Mouse (Mus musculus): ENCODE data around the gene Ggct. TPM values are rescaled to one million over a fixed set of nuclear protein-coding genes. Genes with fewer than 3 reads are reported as not detected.
A peak's percentile ranks its signal among the peaks of the same experiment; 100 is the strongest.
"Not testable (repeated sequence)": the region's sequence is repeated elsewhere in the genome, so short reads cannot be mapped to it uniquely, and the experiment has no call there.

Gene Ggct
- polyA plus RNA-seq, 1 experiment, result 8.8 TPM

DNA sequence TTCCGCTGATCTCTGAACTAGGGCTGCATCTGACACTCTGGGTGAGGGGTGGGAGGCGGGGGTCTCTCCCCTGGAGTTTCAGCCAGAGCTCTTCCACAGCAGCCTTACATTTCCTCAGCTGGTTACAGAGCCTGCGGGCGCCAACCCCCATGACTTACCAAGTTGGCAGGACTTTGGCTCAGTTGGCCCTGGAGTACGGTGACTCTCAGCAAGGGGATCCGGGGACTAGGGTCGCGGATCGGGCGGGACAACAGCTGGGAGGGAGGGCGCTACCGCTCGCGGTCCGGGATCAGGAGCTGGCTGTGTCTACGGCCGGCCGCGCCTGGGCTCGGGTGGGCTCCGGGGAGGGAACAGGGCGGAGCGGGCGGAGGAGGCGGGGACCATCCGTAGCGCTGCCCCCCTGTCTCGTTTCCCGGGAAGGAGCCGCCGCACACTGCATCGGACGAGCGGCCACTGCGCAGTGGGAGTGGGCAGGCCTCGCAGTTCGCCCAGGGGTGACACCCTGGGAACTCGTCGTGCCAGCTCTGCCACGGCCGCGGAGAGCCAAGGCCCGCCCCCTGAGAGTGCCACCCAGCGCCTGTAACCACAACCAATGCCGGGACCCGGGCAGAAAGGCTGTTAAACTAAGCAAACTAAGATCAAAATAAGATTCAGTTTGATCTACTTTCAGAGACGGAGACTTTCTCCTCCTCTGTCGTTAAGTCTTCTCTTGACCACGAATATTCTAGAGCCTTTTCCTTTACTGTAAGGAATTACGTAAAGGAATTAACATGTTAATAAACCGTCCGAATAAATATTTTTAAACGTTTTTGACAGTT is 20.4 kb downstream of the Ggct start, which contains the start of gene Nod1:
Nod1 (minus strand) TSS at position 502 of the 818 bp plus-strand sequence.
- Histone ChIP-seq H3K27ac (replicated peaks; ENCODE audit: low read depth, low read length) (peak within 1 kb of the TSS; percentile 90), H3K4me3 (ENCODE audit: insufficient read depth, low read depth, low read length) (peak within 1 kb of the TSS; percentile 69), H3K4me1 (ENCODE audit: control insufficient read depth, insufficient read depth, insufficient read length, low read length) (peaks cover 12% of the 10 kb centered on the region)

DNA sequence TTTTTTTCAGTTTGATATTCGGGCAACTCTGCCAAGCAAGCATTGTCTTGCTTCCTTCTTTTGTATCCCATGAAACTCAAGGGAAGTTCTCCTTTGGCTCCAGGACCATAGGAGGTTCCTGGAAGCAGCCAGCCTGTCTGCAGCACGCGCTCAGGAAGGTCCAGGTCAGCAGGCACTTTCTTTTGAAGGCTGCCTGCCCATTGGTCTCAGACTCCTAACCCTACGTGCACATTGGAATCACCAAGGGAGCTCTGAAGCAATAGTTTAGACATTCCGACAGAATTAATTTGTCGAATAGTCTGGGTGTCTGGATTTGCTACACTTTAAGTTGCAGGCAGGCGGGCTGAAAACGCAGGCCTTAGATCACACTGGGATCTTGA is 21.0 kb downstream of the Ggct start:
- peak overlapping the region; percentile 69 for H3K4me3 ChIP-seq (ENCODE audit: insufficient read depth, low read depth, low read length)

DNA sequence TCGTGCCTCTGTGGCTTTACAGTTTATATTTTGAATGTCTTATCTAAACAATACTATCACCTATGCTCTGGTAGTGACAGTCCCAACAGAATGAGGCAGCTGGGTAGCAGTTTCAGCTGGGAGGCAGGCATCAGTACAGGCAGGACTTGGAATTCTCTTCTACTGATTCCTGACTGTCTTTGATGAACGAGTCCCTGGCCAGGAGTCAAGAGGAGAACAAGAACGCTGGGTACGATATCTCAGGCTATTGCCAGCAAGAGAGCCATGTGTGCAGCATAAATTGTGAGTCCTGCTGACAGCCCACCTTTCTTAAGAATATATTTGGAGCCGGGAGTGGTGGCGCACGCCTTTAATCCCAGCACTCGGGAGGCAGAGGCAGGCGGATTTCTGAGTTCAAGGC is 22.2 kb downstream of the Ggct start:
- H3K4me1 ChIP-seq (ENCODE audit: control insufficient read depth, insufficient read depth, insufficient read length, low read length), result peaks cover 16% of the 10 kb centered on the region
- no peak overlapping the region for H3K27ac ChIP-seq (replicated peaks; ENCODE audit: low read depth, low read length)
- H3K4me3 ChIP-seq (ENCODE audit: insufficient read depth, low read depth, low read length), result peak overlapping the region; percentile 33

More for the DNA sequence above, 21.0 kb downstream of the Ggct start:
- peak overlapping the region; percentile 90 for H3K27ac ChIP-seq (replicated peaks; ENCODE audit: low read depth, low read length)
- H3K4me1 ChIP-seq (ENCODE audit: control insufficient read depth, insufficient read depth, insufficient read length, low read length), result peaks cover 16% of the 10 kb centered on the region

DNA sequence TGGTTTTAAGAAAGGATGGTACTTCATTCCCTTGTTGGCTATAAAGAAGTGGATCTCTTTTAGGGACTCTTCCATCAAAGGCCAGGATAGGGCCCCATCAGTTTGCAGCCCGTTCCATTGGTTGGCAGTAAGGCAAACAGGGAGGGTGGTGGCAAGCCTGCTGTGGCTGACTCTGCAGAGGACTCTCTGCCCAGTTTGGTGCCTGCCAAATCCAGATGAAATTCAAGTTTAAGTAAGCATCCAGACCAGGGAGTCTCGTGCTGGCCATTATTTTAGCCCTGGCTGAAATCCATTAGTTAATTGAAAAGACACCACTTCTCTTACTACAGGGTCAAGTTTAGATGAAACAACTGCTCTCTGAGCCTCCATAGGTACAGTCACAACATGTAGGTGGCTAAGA is 22.9 kb downstream of the Ggct start:
- Histone ChIP-seq H3K4me3 (ENCODE audit: insufficient read depth, low read depth, low read length) (peak overlapping the region; percentile 0; the same call in 1 of the 2 replicates), H3K4me1 (ENCODE audit: control insufficient read depth, insufficient read depth, insufficient read length, low read length) (peaks cover 23% of the 10 kb centered on the region), H3K27ac (replicated peaks; ENCODE audit: low read depth, low read length) (no peak overlapping the region)

DNA sequence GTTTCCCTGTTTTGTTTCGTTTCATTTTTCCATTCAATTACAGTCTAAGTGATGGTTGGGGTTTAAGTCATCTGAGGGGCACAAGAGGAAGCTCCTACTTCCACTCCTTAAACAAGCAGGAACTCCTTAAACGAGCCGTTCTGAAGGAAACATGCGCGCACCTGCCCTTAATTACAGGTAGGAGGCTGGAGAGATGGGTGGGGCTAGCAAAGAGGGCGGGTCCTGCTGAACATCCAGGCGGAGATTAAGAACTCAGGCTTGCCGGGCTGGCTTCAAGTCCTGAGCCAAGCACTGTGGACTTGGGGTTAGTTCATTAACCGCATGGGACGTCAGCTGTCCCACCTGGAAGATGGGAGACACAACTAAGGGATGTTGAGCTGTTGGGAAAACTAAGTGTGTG is 25.2 kb downstream of the Ggct start:
- H3K4me1 ChIP-seq (ENCODE audit: control insufficient read depth, insufficient read depth, insufficient read length, low read length), result peaks cover 23% of the 10 kb centered on the region
- no peak overlapping the region for H3K27ac ChIP-seq (replicated peaks; ENCODE audit: low read depth, low read length)
- no peak overlapping the region for H3K4me3 ChIP-seq (ENCODE audit: insufficient read depth, low read depth, low read length)

DNA sequence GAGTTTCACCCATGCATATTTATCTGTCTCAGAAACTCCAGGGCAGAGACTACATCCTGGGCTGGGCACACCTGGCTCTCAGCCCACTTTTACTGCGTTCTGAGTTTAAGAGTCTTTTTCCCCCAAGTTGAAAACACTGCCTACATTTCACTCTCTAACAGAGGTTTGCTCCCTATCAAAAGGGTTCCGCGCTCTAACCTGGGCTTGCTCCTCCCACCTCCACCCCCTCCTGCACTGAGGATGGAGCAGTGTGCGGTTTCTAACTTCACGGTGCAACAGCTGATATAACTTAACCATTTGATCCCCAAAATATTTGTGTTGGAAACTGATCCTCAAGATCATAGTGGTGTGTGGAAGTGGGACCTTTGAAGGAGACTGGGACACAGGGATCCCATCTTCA is 27.5 kb downstream of the Ggct start:
- Histone ChIP-seq H3K4me1 (ENCODE audit: control insufficient read depth, insufficient read depth, insufficient read length, low read length) (peaks cover 22% of the 10 kb centered on the region), H3K27ac (replicated peaks; ENCODE audit: low read depth, low read length) (no peak overlapping the region), H3K4me3 (ENCODE audit: insufficient read depth, low read depth, low read length) (no peak overlapping the region)

DNA sequence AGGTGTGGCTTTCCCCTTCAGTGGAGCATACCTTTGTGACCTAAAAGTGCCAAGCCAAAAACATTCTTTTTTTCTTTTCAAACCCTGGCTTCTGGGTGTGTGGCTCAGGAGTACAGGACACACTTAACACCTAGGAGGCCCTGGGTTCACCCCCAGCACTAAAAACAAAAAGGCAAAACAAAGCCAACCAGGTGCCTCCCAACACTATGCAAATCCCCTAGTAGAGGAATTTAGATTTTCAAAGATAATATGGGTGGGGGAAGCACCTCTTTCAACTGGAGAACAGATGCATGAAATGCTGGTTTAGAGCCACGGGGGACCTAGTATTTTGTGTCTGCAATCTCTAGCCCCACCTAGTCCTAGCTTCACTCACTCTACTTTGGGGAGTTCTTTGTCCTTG is 28.0 kb downstream of the Ggct start:
- Histone ChIP-seq H3K4me3 (ENCODE audit: insufficient read depth, low read depth, low read length) (no peak overlapping the region), H3K27ac (replicated peaks; ENCODE audit: low read depth, low read length) (no peak overlapping the region)

DNA sequence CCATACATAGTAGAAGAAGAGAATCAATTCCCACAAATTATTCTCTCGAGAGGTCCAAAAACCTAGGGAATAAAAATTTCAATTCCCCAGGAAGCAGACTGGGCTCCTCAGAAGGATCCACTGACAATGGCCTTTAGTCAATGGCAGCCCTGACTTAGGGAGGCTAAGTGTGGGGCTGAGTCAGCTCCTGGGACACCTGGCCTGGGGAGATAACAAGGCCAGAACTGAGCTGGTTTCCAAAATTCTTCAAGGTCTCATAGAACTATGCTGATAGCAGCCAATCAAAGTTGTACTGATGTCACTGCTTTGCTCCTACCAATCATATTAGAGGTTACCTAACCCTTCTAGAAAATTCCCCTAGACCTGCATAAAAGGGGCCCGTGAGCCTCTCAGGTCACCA is 29.2 kb downstream of the Ggct start:
- Histone ChIP-seq H3K27ac (replicated peaks; ENCODE audit: low read depth, low read length) (no peak overlapping the region), H3K4me3 (ENCODE audit: insufficient read depth, low read depth, low read length) (no peak overlapping the region), H3K4me1 (ENCODE audit: control insufficient read depth, insufficient read depth, insufficient read length, low read length) (peaks cover 26% of the 10 kb centered on the region)

More for the DNA sequence above, 28.0 kb downstream of the Ggct start:
- peaks cover 26% of the 10 kb centered on the region for H3K4me1 ChIP-seq (ENCODE audit: control insufficient read depth, insufficient read depth, insufficient read length, low read length)

DNA sequence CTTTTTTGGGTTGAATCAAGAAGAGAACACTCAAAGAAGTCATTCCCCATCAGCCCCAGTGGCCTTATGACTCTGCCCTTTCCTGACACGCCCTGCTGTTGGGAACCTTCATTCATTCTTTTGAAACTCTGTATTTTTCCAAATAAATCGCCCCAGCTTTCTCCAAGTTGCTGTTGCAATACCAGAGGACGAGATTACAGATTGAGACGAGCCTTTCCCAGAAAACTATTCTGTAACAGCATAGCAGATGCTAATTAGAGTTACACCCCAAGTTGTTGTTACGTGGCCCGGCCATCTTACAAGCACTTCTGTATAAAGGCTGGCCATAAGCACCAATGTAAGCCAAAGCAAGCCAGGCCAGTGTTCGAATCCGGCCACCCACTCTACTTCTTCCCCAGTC is 35.1 kb downstream of the Ggct start:
- Histone ChIP-seq H3K4me3 (ENCODE audit: insufficient read depth, low read depth, low read length) (no peak overlapping the region), H3K27ac (replicated peaks; ENCODE audit: low read depth, low read length) (peak overlapping the region; percentile 72), H3K4me1 (ENCODE audit: control insufficient read depth, insufficient read depth, insufficient read length, low read length) (peaks cover 40% of the 10 kb centered on the region)

DNA sequence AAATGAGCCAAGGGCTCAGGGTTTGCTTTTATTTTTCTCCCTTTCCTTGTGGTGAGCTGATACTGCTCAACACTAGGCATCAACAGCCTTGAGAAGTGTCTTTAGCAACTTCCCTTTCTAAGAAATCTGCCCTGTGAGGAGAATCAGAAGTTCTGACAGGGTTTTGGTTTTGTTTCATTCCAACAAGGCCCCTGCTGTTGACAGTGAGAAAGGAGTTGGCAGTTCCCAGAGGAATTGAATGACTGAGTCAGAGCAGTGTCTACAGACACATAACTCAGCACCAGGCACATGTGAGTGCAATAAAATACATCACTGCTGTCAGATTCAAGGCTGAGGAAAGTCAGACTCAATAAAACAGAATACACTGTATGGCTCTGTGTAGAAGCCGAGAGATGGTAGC is 36.3 kb downstream of the Ggct start:
- no peak overlapping the region for H3K4me3 ChIP-seq (ENCODE audit: insufficient read depth, low read depth, low read length)
- peaks cover 38% of the 10 kb centered on the region for H3K4me1 ChIP-seq (ENCODE audit: control insufficient read depth, insufficient read depth, insufficient read length, low read length)
- H3K27ac ChIP-seq (replicated peaks; ENCODE audit: low read depth, low read length), result peak overlapping the region; percentile 33

DNA sequence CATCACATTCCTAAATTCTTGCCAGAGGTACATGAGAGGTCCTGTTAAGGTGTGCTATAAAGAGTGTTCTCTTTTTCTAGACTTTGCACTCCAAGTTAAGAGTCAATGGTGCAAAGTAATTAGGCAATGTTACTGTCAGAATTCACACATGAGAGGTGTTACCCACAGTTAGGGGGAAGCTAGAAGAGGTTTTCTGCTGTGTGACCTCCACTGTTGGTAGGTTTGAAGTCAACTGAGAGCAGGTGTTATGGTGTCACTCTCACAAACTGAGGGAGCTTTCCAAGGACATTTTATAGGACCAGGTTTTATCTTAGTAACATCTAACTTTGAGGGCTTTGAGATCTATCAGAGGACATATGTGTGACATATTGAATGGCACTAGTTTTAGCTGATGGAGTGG is 36.8 kb downstream of the Ggct start:
- peaks cover 36% of the 10 kb centered on the region for H3K4me1 ChIP-seq (ENCODE audit: control insufficient read depth, insufficient read depth, insufficient read length, low read length)
- no peak overlapping the region for H3K4me3 ChIP-seq (ENCODE audit: insufficient read depth, low read depth, low read length)
- peak overlapping the region; percentile 33 for H3K27ac ChIP-seq (replicated peaks; ENCODE audit: low read depth, low read length)

DNA sequence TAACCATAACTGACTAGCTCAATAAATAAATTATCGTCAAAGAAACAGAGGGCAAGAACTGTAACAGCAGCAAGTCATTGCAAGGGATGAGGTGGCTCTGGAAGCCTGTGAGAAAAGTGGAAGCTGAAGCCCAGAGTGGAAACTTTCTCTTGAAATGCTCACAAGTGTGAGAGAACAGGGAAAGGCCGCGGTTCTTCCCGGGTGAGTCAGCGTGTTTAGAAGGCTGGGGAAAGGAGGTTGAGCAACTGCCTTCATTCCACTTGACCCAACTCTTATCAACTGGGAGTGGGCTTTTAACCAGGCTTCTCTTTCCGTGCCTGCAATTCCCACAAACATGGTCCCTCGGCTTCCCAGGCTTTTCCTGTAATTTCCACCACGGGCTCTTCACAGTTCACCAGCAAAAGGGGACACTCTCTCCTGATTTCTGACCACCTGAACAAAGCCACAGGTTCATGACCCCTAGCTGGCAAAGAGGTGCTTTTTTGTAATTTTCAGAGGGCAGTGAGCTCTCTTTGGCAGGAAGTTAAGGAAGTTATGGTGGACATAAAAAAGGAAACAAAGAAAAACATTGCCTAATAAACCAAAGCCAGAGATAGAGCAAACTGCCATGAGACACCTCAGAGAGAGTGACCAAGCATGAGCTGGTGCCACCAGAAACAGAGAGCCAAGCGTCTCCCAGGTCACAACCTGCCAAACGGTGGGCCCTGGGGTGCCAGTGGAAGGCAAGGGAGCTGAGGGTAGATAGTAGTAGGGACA is 37.9 kb downstream of the Ggct start:
- H3K4me1 ChIP-seq (ENCODE audit: control insufficient read depth, insufficient read depth, insufficient read length, low read length), result peaks cover 31% of the 10 kb centered on the region
- H3K4me3 ChIP-seq (ENCODE audit: insufficient read depth, low read depth, low read length), result no peak overlapping the region
- peak overlapping the region; percentile 81 for H3K27ac ChIP-seq (replicated peaks; ENCODE audit: low read depth, low read length)

DNA sequence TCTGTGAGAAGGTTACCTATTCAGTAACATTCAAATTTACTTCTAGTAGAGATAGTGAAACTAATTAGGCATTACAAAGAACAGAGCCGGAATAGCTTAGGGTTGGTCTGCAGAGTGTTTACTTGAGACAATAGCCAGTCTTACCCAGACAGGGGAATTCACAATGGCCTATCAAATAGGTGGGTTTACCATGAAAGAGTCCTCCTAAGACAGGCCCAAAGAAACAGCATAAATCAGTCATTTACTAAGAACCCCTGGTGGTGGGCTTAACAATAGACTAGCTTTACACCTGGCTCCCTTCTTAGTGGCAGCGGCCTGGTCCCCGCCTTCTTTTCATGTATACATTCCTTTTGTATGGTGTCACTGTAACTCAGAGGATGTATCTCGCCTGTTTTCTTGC is 39.4 kb downstream of the Ggct start:
- not testable (repeated sequence) for H3K4me3 ChIP-seq (ENCODE audit: insufficient read depth, low read depth, low read length); H3K27ac ChIP-seq (replicated peaks; ENCODE audit: low read depth, low read length)
- H3K4me1 ChIP-seq (ENCODE audit: control insufficient read depth, insufficient read depth, insufficient read length, low read length), result peaks cover 30% of the 10 kb centered on the region

DNA sequence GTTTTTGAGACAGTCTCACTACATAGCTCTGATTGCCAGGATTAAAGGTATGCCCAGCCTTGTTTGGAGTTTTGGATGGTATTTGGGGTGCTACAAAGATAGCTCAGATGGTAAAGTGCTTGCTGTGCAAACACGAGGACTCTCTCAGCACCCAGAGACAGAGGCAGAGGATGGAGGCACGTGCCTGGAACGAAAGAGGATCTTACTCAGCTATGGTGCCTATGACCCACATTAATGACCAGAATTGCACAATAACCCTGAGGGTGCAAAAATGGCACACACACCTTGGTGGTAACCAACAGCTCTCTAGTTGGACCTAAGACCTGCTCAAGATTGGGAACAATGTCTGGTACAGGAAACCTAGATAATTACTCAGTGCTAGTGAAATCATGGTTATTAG is 40.2 kb downstream of the Ggct start:
- Histone ChIP-seq H3K27ac (replicated peaks; ENCODE audit: low read depth, low read length) (no peak overlapping the region), H3K4me1 (ENCODE audit: control insufficient read depth, insufficient read depth, insufficient read length, low read length) (peaks cover 28% of the 10 kb centered on the region), H3K4me3 (ENCODE audit: insufficient read depth, low read depth, low read length) (no peak overlapping the region)

DNA sequence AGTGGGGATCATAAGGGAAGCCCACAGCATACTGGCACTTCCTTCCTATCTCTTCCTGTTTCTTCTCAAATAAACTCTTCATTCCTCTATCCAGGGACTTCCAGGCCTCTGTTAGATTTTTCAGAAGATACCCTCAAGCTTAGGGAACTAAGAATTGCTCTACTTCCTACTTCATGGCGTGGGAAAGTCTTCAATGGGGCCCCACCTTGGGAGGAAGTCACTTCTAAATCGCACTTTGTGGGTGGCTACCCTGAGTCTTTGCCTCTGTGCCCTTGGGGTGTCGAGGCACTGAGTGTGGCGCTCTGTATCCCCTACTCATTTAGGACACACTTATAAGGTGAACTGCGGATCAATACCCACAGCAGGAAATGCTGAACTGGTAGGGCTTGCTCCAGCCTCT is 44.1 kb downstream of the Ggct start:
- no peak overlapping the region for H3K4me3 ChIP-seq (ENCODE audit: insufficient read depth, low read depth, low read length)
- peaks cover 11% of the 10 kb centered on the region for H3K4me1 ChIP-seq (ENCODE audit: control insufficient read depth, insufficient read depth, insufficient read length, low read length)
- no peak overlapping the region for H3K27ac ChIP-seq (replicated peaks; ENCODE audit: low read depth, low read length)
